In the genomic region with DNA sequence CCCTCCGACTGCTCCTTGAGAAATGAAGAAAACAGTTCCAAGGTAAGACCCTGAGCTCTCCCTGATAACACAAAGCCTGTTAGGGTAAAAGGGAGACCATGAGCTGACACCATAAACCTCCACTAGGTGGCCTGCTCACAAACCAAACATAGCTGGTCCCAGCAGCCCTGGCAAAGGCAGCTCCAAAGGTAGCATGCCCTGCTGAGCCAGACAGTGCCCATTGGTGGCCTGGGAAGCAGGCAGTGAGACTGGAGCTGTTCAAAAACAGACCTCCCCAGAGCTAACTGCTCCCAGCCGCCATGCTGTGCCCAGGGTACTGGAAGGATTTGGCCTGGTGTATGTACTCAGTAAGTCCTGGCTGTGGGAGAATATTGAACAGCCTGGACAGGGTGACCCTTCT, we compare ENCODE assay signal across 9 mouse cellular contexts.
DNase-seq lines count a peak whose midpoint lies in the region; ATAC-seq lines count a peak whose summit lies in the region.
"Had no signal": no experiment of that assay in that cellular context is flagged by ENCODE, and none has a peak within 500 bp of the region (broad histone marks: within the 10 kb centered on the region; RNA-seq: fewer than 3 reads in every experiment).

No protein-coding gene starts in this region.

- no peaks in the 10 kb centered on the region for H3K4me1 ChIP-seq in midbrain, embryonic 10.5 days
- no peaks in the 10 kb centered on the region for H3K4me1 ChIP-seq in midbrain, embryonic 15.5 days
- H3K4me1 ChIP-seq: limb, embryonic 12.5 days had no signal

- ATAC-seq in midbrain, embryonic 15.5 days (replicated peaks): no peak

- DNase-seq in adrenal gland, adult 2 months: peak; percentile 22
- no peak for DNase-seq in adrenal gland, postnatal 4 days (ENCODE audit: low spot score in 2 of 2)
- peak; percentile 22 for DNase-seq in midbrain, embryonic 10.5 days (ENCODE audit: low spot score)
- peak; percentile 49 for DNase-seq in embryo, embryonic 11 days
- peak; percentile 79 for DNase-seq in left cerebral cortex, postnatal 4 days
- DNase-seq in B cell, adult 2 months: no peak
- no peak for DNase-seq in gastrocnemius, postnatal 10 days

- WGBS in midbrain, embryonic 10.5 days: 49% methylated on average over 2 of the region's 2 CpGs
- WGBS in midbrain, embryonic 15.5 days: 45% methylated on average over 2 of the region's 2 CpGs

- intact Hi-C loops in left cerebral cortex, postnatal 4 days (cut with DNase I): no loop called here

- no peak overlapping the region for H3K9ac ChIP-seq in midbrain, embryonic 15.5 days
- H3K9ac ChIP-seq: limb, embryonic 12.5 days had no signal

- H3K27me3 ChIP-seq in midbrain, embryonic 10.5 days (ENCODE audit: low read depth, poor library complexity, severe bottlenecking): no peaks in the 10 kb centered on the region
- H3K27me3 ChIP-seq in midbrain, embryonic 15.5 days (replicated peaks): no peaks in the 10 kb centered on the region
- H3K27me3 ChIP-seq: limb, embryonic 12.5 days had no signal

- no peak overlapping the region for H3K4me3 ChIP-seq in midbrain, embryonic 10.5 days
- H3K4me3 ChIP-seq in midbrain, embryonic 15.5 days: no peak overlapping the region
- H3K4me3 ChIP-seq: limb, embryonic 12.5 days had no signal

- no peak overlapping the region for H3K27ac ChIP-seq in midbrain, embryonic 10.5 days (replicated peaks)
- no peak overlapping the region for H3K27ac ChIP-seq in midbrain, embryonic 15.5 days
- H3K27ac ChIP-seq: limb, embryonic 12.5 days had no signal

- no peak overlapping the region for H3K4me2 ChIP-seq in midbrain, embryonic 15.5 days
- H3K4me2 ChIP-seq: limb, embryonic 12.5 days had no signal

- H3K36me3 ChIP-seq in midbrain, embryonic 10.5 days: no peaks in the 10 kb centered on the region
- no peaks in the 10 kb centered on the region for H3K36me3 ChIP-seq in midbrain, embryonic 15.5 days (replicated peaks)
- H3K36me3 ChIP-seq: limb, embryonic 12.5 days had no signal

- no peaks in the 10 kb centered on the region for H3K9me3 ChIP-seq in midbrain, embryonic 10.5 days (replicated peaks)
- no peaks in the 10 kb centered on the region for H3K9me3 ChIP-seq in midbrain, embryonic 15.5 days
- H3K9me3 ChIP-seq: limb, embryonic 12.5 days had no signal

Comparison
In these comparisons a context has a peak if more than half of its experiments do, and no peak if none do; other contexts are left out.
1. DNase-seq: peak in adrenal gland, adult 2 months (single experiment), midbrain, embryonic 10.5 days (single experiment), embryo, embryonic 11 days (single experiment) and left cerebral cortex, postnatal 4 days (single experiment); none in adrenal gland, postnatal 4 days (0 of 2), B cell, adult 2 months (0 of 2) and gastrocnemius, postnatal 10 days (single experiment).